Mouse (Mus musculus) liver, embryonic 13.5 days (tissue): ENCODE results near the gene Adgrf5. TPM values are rescaled to one million over a fixed set of nuclear protein-coding genes. Genes with fewer than 3 reads are reported as not detected.
A peak's percentile ranks its signal among the peaks of the same experiment; 100 is the strongest.

ENCODE experiments used
- ATAC-seq: fragments of 200-750 bp; cut with Nextera tagmentation; 2 replicates; pipeline ENCODE4 v1.8.0; 2017; ENCODE audit warnings: low read depth, mild to moderate bottlenecking, moderate number of reproducible peaks, moderate library complexity
- DNase-seq: peaks from one replicate; pipeline ENCODE4 v3.0.0; 2022
- H3K27ac ChIP-seq: fragments of 300-500 bp; sonication (generic); 2 replicates; pipeline ENCODE4 v1.5.1; 2015; ENCODE audit warnings: moderate library complexity, mild to moderate bottlenecking, inconsistent platforms
- H3K27me3 ChIP-seq: fragments of 300-500 bp; sonication (generic); 2 replicates; pipeline ENCODE4 v1.6.1; 2015; ENCODE audit warnings: mild to moderate bottlenecking, inconsistent platforms
- H3K36me3 ChIP-seq: fragments of 300-500 bp; sonication (generic); 2 replicates; pipeline ENCODE4 v1.6.1; 2015; ENCODE audit warnings: mild to moderate bottlenecking, inconsistent platforms
- H3K4me1 ChIP-seq: fragments of 300-500 bp; sonication (generic); replicated peaks from 2 replicates; pipeline ENCODE4 v1.6.1; 2015; ENCODE audit warnings: inconsistent platforms
- H3K4me2 ChIP-seq: fragments of 300-500 bp; sonication (generic); 2 replicates; pipeline ENCODE4 v1.6.1; 2015; ENCODE audit warnings: inconsistent platforms, mild to moderate bottlenecking, moderate library complexity
- H3K4me3 ChIP-seq: fragments of 300-500 bp; sonication (generic); replicated peaks from 2 replicates; pipeline ENCODE4 v1.5.1; 2015; ENCODE audit warnings: mild to moderate bottlenecking, inconsistent platforms
- H3K9ac ChIP-seq: fragments of 300-500 bp; sonication (generic); 2 replicates; pipeline ENCODE4 v1.6.1; 2015; ENCODE audit warnings: mild to moderate bottlenecking, inconsistent platforms
- H3K9me3 ChIP-seq: fragments of 300-500 bp; sonication (generic); replicated peaks from 2 replicates; pipeline ENCODE4 v1.6.1; 2016; ENCODE audit warnings: inconsistent platforms
- WGBS: fragments of 180-500 bp; shearing (Covaris S2); methylation state at CpG from one replicate; pipeline ENCODE4 v1.1.7; 2015; ENCODE audit not compliant: insufficient replicate concordance; 5-methylcytosine and 5-hydroxymethylcytosine counted together
- polyA plus RNA-seq: library from polyadenylated mRNA; unstranded; fragments of >200 nt; fragmentation: Nextera tagmentation; extraction: Ambion mirVana; gene quantifications from 2 replicates; pipeline ENCODE4 v1.2.1, GENCODE M21; 2015

The Adgrf5 gene
- polyA plus RNA-seq, 1 experiment from 2014 or later = 2.3 TPM

DNA sequence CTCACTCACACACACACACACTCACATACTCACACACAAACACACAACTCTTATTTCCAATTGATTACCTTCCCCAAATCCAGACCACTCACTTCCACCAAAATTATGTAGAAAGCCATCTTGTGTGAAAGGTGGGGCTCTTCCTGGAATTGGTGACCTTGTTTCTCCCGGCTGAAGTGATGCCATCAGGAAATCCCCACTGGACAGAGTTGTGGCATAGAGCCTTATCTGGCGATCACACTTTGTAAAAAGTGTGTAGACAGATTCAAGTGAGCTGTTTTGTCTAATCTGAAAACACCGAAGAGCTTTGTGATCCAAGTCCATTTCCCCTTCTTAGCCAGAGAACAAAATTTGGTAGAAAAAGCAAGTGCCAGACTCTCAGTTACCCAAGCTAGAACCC is 46.1 kb downstream of the Adgrf5 start:
- Histone ChIP-seq H3K9ac (no peak overlapping the region), H3K27ac (no peak overlapping the region), H3K4me3 (no peak overlapping the region), H3K4me1 (no peaks in the 10 kb centered on the region), H3K4me2 (no peak overlapping the region), H3K36me3 (no peaks in the 10 kb centered on the region), H3K9me3 (no peaks in the 10 kb centered on the region), H3K27me3 (no peaks in the 10 kb centered on the region)
- 35% methylated on average over 3 of the region's 3 CpGs for WGBS
- DNase-seq = no peak
- no peak for ATAC-seq

GRCm38 (mm10) chr17:43407548-43407947 is 47.3 kb downstream of the Adgrf5 start:
- WGBS = 48% methylated on average over 7 of the region's 7 CpGs
- Histone ChIP-seq H3K36me3 (no peaks in the 10 kb centered on the region), H3K27me3 (no peaks in the 10 kb centered on the region), H3K9me3 (no peaks in the 10 kb centered on the region), H3K4me2 (no peak overlapping the region), H3K9ac (no peak overlapping the region), H3K27ac (no peak overlapping the region), H3K4me3 (no peak overlapping the region), H3K4me1 (no peaks in the 10 kb centered on the region)
- ATAC-seq (no peak), DNase-seq (no peak)

DNA sequence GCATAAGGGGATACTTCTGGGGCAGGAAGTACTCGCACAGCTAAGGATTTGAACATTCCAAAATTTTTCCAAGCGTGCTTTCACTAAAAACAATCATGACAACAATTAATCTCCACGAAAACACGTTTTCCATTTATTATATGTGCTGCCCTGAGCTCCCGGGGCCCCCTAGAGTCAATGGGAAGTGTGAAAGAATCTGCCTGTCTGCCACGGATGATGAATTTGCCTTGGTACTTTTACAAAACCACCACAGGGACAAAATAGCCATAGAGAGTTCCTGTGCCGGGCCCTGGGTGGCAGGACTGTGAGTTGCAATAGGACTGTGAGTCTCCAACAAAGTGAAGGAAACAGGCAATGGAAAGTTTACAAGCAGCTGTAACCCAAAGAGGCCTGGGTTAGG is 52.9 kb downstream of the Adgrf5 start:
- no peak overlapping the region for H3K4me2 ChIP-seq
- no peaks in the 10 kb centered on the region for H3K9me3 ChIP-seq
- WGBS = 50% methylated on average over 7 of the region's 7 CpGs
- ATAC-seq = no peak
- DNase-seq = no peak
- H3K4me3 ChIP-seq = no peak overlapping the region
- no peaks in the 10 kb centered on the region for H3K4me1 ChIP-seq
- H3K27ac ChIP-seq = no peak overlapping the region
- no peaks in the 10 kb centered on the region for H3K36me3 ChIP-seq
- H3K27me3 ChIP-seq = no peaks in the 10 kb centered on the region
- no peak overlapping the region for H3K9ac ChIP-seq

- WGBS = 63% methylated on average over 5 of the region's 5 CpGs
- H3K4me1 ChIP-seq = no peaks in the 10 kb centered on the region
- H3K4me2 ChIP-seq = no peak overlapping the region
- no peak overlapping the region for H3K9ac ChIP-seq
- no peaks in the 10 kb centered on the region for H3K27me3 ChIP-seq
- ATAC-seq (no peak), DNase-seq (no peak)
- H3K9me3 ChIP-seq = no peaks in the 10 kb centered on the region
- H3K4me3 ChIP-seq = no peak overlapping the region
- H3K36me3 ChIP-seq = no peaks in the 10 kb centered on the region
- no peak overlapping the region for H3K27ac ChIP-seq
Observed at GRCm38 (mm10) chr17:43419204-43419603, 59.0 kb downstream of the Adgrf5 start.

GRCm38 (mm10) chr17:43420381-43420780 is 60.1 kb downstream of the Adgrf5 start:
- no peaks in the 10 kb centered on the region for H3K4me1 ChIP-seq
- WGBS = 40% methylated on average over 3 of the region's 3 CpGs

GRCm38 (mm10) chr17:43423953-43424352 is 63.7 kb downstream of the Adgrf5 start:
- Histone ChIP-seq H3K9me3 (no peaks in the 10 kb centered on the region), H3K27me3 (no peaks in the 10 kb centered on the region), H3K4me2 (no peak overlapping the region), H3K4me1 (no peaks in the 10 kb centered on the region), H3K27ac (no peak overlapping the region), H3K36me3 (no peaks in the 10 kb centered on the region), H3K4me3 (no peak overlapping the region), H3K9ac (no peak overlapping the region)
- ATAC-seq (no peak), DNase-seq (no peak)
- 41% methylated on average over 5 of the region's 5 CpGs for WGBS

More at GRCm38 (mm10) chr17:43420381-43420780, 60.1 kb downstream of the Adgrf5 start:
- DNase-seq (no peak), ATAC-seq (no peak)
- Histone ChIP-seq H3K4me3 (no peak overlapping the region), H3K4me2 (no peak overlapping the region), H3K27me3 (no peaks in the 10 kb centered on the region), H3K9ac (no peak overlapping the region), H3K27ac (no peak overlapping the region), H3K36me3 (no peaks in the 10 kb centered on the region), H3K9me3 (no peaks in the 10 kb centered on the region)

DNA sequence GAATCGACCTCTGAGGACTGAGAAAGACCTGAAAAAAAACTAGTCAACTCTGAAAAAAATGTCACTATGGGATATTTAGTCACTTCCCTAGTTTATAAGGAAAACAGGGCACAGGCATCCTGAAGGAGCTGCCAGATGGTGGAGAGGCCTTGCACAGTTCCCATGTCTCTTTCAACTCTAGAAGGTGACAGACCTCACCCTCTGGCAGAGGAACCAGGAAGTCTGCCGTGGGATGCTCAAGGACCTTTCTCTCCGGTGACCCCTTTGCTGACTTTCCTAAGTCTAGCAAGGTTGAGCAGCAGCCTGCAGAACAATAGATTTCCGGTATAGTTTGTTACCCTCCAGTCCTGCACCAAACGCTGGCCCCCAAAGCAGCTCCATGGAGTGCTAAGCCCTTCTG is 71.4 kb downstream of the Adgrf5 start:
- 45% methylated on average over 5 of the region's 5 CpGs for whole genome bisulfite sequencing
- Histone ChIP-seq H3K9ac (no peak overlapping the region), H3K36me3 (no peaks in the 10 kb centered on the region), H3K4me1 (no peaks in the 10 kb centered on the region), H3K4me2 (no peak overlapping the region), H3K27ac (no peak overlapping the region), H3K27me3 (no peaks in the 10 kb centered on the region), H3K4me3 (no peak overlapping the region), H3K9me3 (no peaks in the 10 kb centered on the region)
- ATAC-seq (no peak), DNase-seq (no peak)

DNA sequence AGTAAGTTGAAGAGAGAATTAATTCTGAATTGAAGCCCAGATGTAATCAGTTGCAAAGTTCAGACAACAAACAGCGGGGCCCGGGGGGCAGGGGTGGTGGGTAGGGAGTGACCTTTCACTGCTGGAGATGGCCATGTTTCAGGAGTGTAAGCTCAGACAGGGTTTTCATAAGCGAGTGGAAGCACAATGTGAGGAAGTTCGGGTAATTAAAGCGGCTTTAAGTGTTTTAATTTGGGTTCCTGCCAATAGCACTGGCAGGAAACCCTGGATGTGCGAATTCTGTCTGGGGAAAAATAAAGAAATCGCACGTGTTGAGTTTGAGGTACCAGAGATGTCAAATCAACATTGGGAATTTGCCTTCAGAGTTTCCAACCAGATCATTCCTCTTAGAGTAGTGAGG is 74.2 kb downstream of the Adgrf5 start:
- Histone ChIP-seq H3K4me2 (no peak overlapping the region), H3K9me3 (no peaks in the 10 kb centered on the region), H3K4me3 (no peak overlapping the region), H3K9ac (no peak overlapping the region), H3K4me1 (no peaks in the 10 kb centered on the region), H3K27ac (no peak overlapping the region), H3K36me3 (no peaks in the 10 kb centered on the region), H3K27me3 (no peaks in the 10 kb centered on the region)
- WGBS = 68% methylated on average over 8 of the region's 8 CpGs
- ATAC-seq (no peak), DNase-seq (no peak)

GRCm38 (mm10) chr17:43451216-43451615 is 91.0 kb downstream of the Adgrf5 start:
- Histone ChIP-seq H3K4me1 (no peaks in the 10 kb centered on the region), H3K27ac (no peak overlapping the region), H3K4me2 (no peak overlapping the region), H3K9ac (no peak overlapping the region), H3K9me3 (no peaks in the 10 kb centered on the region), H3K36me3 (no peaks in the 10 kb centered on the region), H3K4me3 (no peak overlapping the region), H3K27me3 (no peaks in the 10 kb centered on the region)
- DNase-seq (no peak), ATAC-seq (no peak)
- 64% methylated on average over 1 of the region's 1 CpGs for WGBS

GRCm38 (mm10) chr17:43458598-43458997 is 98.3 kb downstream of the Adgrf5 start:
- no peaks in the 10 kb centered on the region for H3K27me3 ChIP-seq
- WGBS = 13% methylated on average over 9 of the region's 9 CpGs
- H3K36me3 ChIP-seq = no peaks in the 10 kb centered on the region
- H3K4me3 ChIP-seq = no peak overlapping the region
- no peaks in the 10 kb centered on the region for H3K4me1 ChIP-seq
- no peak overlapping the region for H3K4me2 ChIP-seq
- ATAC-seq (no peak), DNase-seq (peak; percentile 29)
- H3K9me3 ChIP-seq = no peaks in the 10 kb centered on the region
- H3K9ac ChIP-seq = no peak overlapping the region
- no peak overlapping the region for H3K27ac ChIP-seq

GRCm38 (mm10) chr17:43459737-43460230 is 99.5 kb downstream of the Adgrf5 start:
- Histone ChIP-seq H3K9me3 (no peaks in the 10 kb centered on the region), H3K4me1 (no peaks in the 10 kb centered on the region), H3K4me2 (no peak overlapping the region), H3K27me3 (no peaks in the 10 kb centered on the region), H3K4me3 (no peak overlapping the region), H3K9ac (no peak overlapping the region), H3K27ac (no peak overlapping the region), H3K36me3 (no peaks in the 10 kb centered on the region)
- DNase-seq (no peak), ATAC-seq (no peak)
- 61% methylated on average over 12 of the region's 12 CpGs for WGBS

GRCm38 (mm10) chr17:43460245-43461181 is 100.3 kb downstream of the Adgrf5 start:
- Histone ChIP-seq H3K27me3 (no peaks in the 10 kb centered on the region), H3K4me1 (no peaks in the 10 kb centered on the region), H3K27ac (no peak overlapping the region), H3K36me3 (no peaks in the 10 kb centered on the region), H3K4me2 (no peak overlapping the region), H3K9me3 (no peaks in the 10 kb centered on the region), H3K9ac (no peak overlapping the region), H3K4me3 (no peak overlapping the region)
- DNase-seq (peak; percentile 9), ATAC-seq (0 out of 2 replicates have a peak, but pooled peaks have one; percentile 12)
- WGBS = 35% methylated on average over 19 of the region's 19 CpGs
